Mouse (Mus musculus) urinary bladder, postnatal 10 days (tissue): Measurements from ENCODE around the gene March10.

Source experiments
- DNase-seq: peaks from one replicate; pipeline ENCODE4 v3.0.0; 2022; ENCODE audit warnings: low spot score

The March10 gene

GRCm38 (mm10) chr11:105456497-105456907, at the start of gene March10:
TSS of gene March10 (minus strand) at chr11:105456735.
- no peak for DNase-seq

- no peak for DNase-seq
Observed at GRCm38 (mm10) chr11:105506322-105506721, 49.8 kb upstream of the March10 start.

- DNase-seq, result no peak
Observed at GRCm38 (mm10) chr11:105505038-105505437, 48.5 kb upstream of the March10 start.

GRCm38 (mm10) chr11:105502311-105502710, 45.8 kb upstream of the March10 start:
- DNase-seq, result no peak

- no peak for DNase-seq
Observed at GRCm38 (mm10) chr11:105497505-105497904, 41.0 kb upstream of the March10 start.

- no peak for DNase-seq
Observed at GRCm38 (mm10) chr11:105496665-105497064, 40.1 kb upstream of the March10 start.

- DNase-seq, result no peak
Observed at GRCm38 (mm10) chr11:105495591-105496270, 39.2 kb upstream of the March10 start.

- no peak for DNase-seq
Observed at GRCm38 (mm10) chr11:105494786-105495369, 38.3 kb upstream of the March10 start.

GRCm38 (mm10) chr11:105492392-105492791, 35.9 kb upstream of the March10 start:
- DNase-seq, result no peak

- DNase-seq, result no peak
Observed at GRCm38 (mm10) chr11:105490971-105491370, 34.4 kb upstream of the March10 start.

- DNase-seq, result no peak
Observed at GRCm38 (mm10) chr11:105485412-105485811, 28.9 kb upstream of the March10 start.

GRCm38 (mm10) chr11:105484993-105485392, 28.5 kb upstream of the March10 start:
- DNase-seq, result no peak

- no peak for DNase-seq
Observed at GRCm38 (mm10) chr11:105482747-105483146, 26.2 kb upstream of the March10 start.

- no peak for DNase-seq
Observed at GRCm38 (mm10) chr11:105474746-105475145, 18.2 kb upstream of the March10 start.

GRCm38 (mm10) chr11:105474352-105474736, 17.8 kb upstream of the March10 start:
- no peak for DNase-seq

- DNase-seq, result no peak
Observed at GRCm38 (mm10) chr11:105473716-105474351, 17.3 kb upstream of the March10 start.

- no peak for DNase-seq
Observed at GRCm38 (mm10) chr11:105472610-105473009, 16.1 kb upstream of the March10 start.

GRCm38 (mm10) chr11:105470896-105471295, 14.4 kb upstream of the March10 start:
- DNase-seq, result no peak

GRCm38 (mm10) chr11:105469561-105469960, 13.0 kb upstream of the March10 start:
- no peak for DNase-seq

GRCm38 (mm10) chr11:105469091-105469507, 12.6 kb upstream of the March10 start:
- DNase-seq, result no peak

GRCm38 (mm10) chr11:105468436-105468835, 11.9 kb upstream of the March10 start:
- no peak for DNase-seq

- DNase-seq, result no peak
Observed at GRCm38 (mm10) chr11:105467816-105468215, 11.3 kb upstream of the March10 start.

- DNase-seq, result no peak
Observed at GRCm38 (mm10) chr11:105467266-105467665, 10.7 kb upstream of the March10 start.
